Mouse (Mus musculus) bone marrow, adult 2 months (tissue): ENCODE results near the gene Camkmt. TPM values are rescaled to one million over a fixed set of nuclear protein-coding genes. Genes with fewer than 3 reads are reported as not detected.

ENCODE experiments used
- H3K27ac ChIP-seq: fragments of 200-500 bp; 2 replicates; pipeline ENCODE4 v1.5.1; 2012; ENCODE audit warnings: low read depth, mild to moderate bottlenecking, control low read depth, inconsistent platforms, low read length; ENCODE audit not compliant: control insufficient read depth, poor library complexity, insufficient read depth
- H3K4me1 ChIP-seq: fragments of 200-500 bp; 2 replicates; pipeline ENCODE4 v1.6.1; 2011; ENCODE audit warnings: low read length; ENCODE audit not compliant: control insufficient read depth, insufficient read depth
- H3K4me3 ChIP-seq: fragments of 200-500 bp; replicated peaks from 2 replicates; pipeline ENCODE3; 2011; ENCODE audit warnings: mild to moderate bottlenecking, low read depth, low read length, control low read depth; ENCODE audit not compliant: control insufficient read depth
- CTCF ChIP-seq: fragments of 200-500 bp; IDR thresholded peaks from 2 replicates; pipeline ENCODE4 v1.5.1; 2011; ENCODE audit warnings: low read length, control low read depth; ENCODE audit not compliant: control insufficient read depth, insufficient read depth
- POLR2A ChIP-seq: fragments of 200-500 bp; IDR thresholded peaks from 2 replicates; pipeline ENCODE4 v1.6.1; 2011; ENCODE audit warnings: low read depth, mild to moderate bottlenecking, control low read depth, low read length, borderline replicate concordance; ENCODE audit not compliant: control insufficient read depth
- WGBS: fragments of 180-500 bp; shearing (Covaris S2); methylation state at CpG from one replicate; pipeline ENCODE4 v1.1.7; 2018; 5-methylcytosine and 5-hydroxymethylcytosine counted together
- polyA plus RNA-seq: library from polyadenylated mRNA; stranded (reverse); fragments of >200 nt; gene quantifications from 2 replicates; pipeline ENCODE4 v1.2.4, GENCODE M21; 2011; ENCODE audit warnings: low replicate concordance; ENCODE audit not compliant: missing spikeins, insufficient read depth, insufficient read length

The Camkmt gene
- polyA plus RNA-seq, 1 experiment, result 4.3 TPM

- no peak overlapping the region for H3K4me3 ChIP-seq
- 93% methylated on average over 5 of the region's 5 CpGs for WGBS
- H3K27ac ChIP-seq, result no peak overlapping the region
- no peaks in the 10 kb centered on the region for H3K4me1 ChIP-seq
- TF ChIP-seq POLR2A (no peak), CTCF (no peak)
Measured at GRCm38 (mm10) chr17:85291601-85292000, 201.2 kb downstream of the Camkmt start.

- H3K4me1 ChIP-seq, result no peaks in the 10 kb centered on the region
- 75% methylated on average over 6 of the region's 6 CpGs for WGBS
- H3K27ac ChIP-seq, result no peak overlapping the region
- H3K4me3 ChIP-seq, result no peak overlapping the region
- no peak for TF ChIP-seq POLR2A
- no peak for TF ChIP-seq CTCF
Measured at GRCm38 (mm10) chr17:85292276-85292675, 201.9 kb downstream of the Camkmt start.

DNA sequence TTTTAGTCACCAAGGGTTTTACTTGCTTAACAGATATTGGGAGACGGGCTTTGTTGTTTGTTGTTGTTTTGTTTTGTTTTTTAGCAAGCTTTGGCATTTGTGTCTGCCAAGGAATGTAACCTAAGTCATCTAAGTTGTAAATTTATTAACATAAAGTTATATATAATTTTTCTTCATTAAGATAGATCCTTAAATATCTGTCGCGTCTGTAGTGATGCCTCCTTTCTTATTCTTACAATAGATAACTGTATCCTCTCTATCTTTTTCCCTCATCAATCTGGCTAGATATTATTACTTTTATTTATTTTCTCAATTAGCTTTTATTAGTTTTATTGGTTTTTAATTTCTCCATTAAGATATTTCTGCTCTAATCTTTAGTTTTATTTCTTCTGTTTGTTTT, 213.3 kb downstream of the Camkmt start:
- TF ChIP-seq POLR2A (no peak), CTCF (no peak)
- 87% methylated on average over 3 of the region's 3 CpGs for WGBS

GRCm38 (mm10) chr17:85308566-85308965, 218.2 kb downstream of the Camkmt start:
- Histone ChIP-seq H3K4me1 (no peaks in the 10 kb centered on the region), H3K27ac (no peak overlapping the region), H3K4me3 (no peak overlapping the region)
- 81% methylated on average over 7 of the region's 7 CpGs for WGBS
- TF ChIP-seq CTCF (no peak), POLR2A (no peak)

More for the DNA sequence above, 213.3 kb downstream of the Camkmt start:
- Histone ChIP-seq H3K4me1 (no peaks in the 10 kb centered on the region), H3K27ac (no peak overlapping the region), H3K4me3 (no peak overlapping the region)

GRCm38 (mm10) chr17:85309046-85309445, 218.7 kb downstream of the Camkmt start:
- H3K27ac ChIP-seq, result no peak overlapping the region
- no peaks in the 10 kb centered on the region for H3K4me1 ChIP-seq
- WGBS, result 89% methylated on average over 10 of the region's 10 CpGs
- H3K4me3 ChIP-seq, result no peak overlapping the region
- TF ChIP-seq CTCF (no peak), POLR2A (no peak)

- H3K4me3 ChIP-seq, result no peak overlapping the region
- WGBS, result 82% methylated on average over 13 of the region's 13 CpGs
- TF ChIP-seq CTCF, result no peak
- TF ChIP-seq POLR2A, result no peak
- no peaks in the 10 kb centered on the region for H3K4me1 ChIP-seq
- H3K27ac ChIP-seq, result no peak overlapping the region
Measured at GRCm38 (mm10) chr17:85311348-85311747, 221.0 kb downstream of the Camkmt start.

DNA sequence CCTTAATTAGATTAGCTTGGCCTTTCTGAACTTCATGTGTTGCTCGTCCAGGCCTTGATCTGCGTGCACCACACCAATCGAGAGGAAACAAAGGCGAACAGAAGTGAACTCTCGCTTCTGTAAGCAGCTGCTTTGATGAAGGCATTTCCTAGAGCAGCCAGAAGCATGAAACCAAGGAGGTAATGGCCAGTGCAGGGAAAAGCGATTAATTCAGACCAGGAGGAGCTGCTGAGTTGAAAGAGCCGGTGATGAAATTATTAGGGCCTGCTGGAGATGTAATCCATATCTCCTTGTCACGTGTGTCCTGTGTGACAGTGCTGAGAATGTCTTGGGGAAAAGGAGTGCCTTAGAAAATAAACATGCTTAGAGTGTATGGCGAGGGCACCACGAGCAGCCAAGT, 228.0 kb downstream of the Camkmt start:
- no peak for TF ChIP-seq CTCF
- TF ChIP-seq POLR2A, result no peak
- H3K4me1 ChIP-seq, result no peaks in the 10 kb centered on the region
- H3K27ac ChIP-seq, result no peak overlapping the region
- no peak overlapping the region for H3K4me3 ChIP-seq
- 90% methylated on average over 10 of the region's 10 CpGs for WGBS

DNA sequence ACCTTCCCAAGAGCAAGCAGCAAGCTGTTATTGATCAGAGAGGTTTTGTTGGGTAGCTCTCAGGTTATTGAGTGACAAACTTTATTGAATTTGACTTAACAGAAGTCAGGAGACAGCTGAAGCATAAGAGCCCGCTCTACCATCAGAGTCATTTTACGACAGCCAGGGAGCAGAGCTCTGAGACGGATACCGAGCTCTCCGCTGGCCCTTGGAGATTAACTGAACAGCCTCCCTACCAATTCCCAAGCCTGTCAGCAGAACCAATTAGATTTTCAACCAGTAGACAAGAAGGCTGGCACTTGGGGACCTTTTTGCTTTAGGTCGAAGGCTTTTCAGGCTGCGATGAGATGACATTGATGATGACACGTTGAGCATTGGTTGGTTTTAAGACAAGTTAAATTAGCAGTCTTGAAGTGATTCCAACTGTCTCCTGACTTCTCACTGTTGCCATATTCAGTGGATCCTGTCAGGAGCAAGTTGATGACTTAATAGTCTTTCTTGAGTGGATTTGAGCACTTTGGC, 229.5 kb downstream of the Camkmt start:
- 84% methylated on average over 8 of the region's 8 CpGs for WGBS
- no peak for TF ChIP-seq POLR2A
- no peak for TF ChIP-seq CTCF

GRCm38 (mm10) chr17:85328901-85329300, 238.5 kb downstream of the Camkmt start:
- 85% methylated on average over 10 of the region's 10 CpGs for WGBS
- no peak for TF ChIP-seq CTCF
- no peak overlapping the region for H3K27ac ChIP-seq
- no peaks in the 10 kb centered on the region for H3K4me1 ChIP-seq
- no peak overlapping the region for H3K4me3 ChIP-seq

More for the DNA sequence above, 229.5 kb downstream of the Camkmt start:
- Histone ChIP-seq H3K27ac (no peak overlapping the region), H3K4me1 (no peaks in the 10 kb centered on the region), H3K4me3 (no peak overlapping the region)
